Mouse (Mus musculus) stomach, postnatal 0 days (tissue): ENCODE results near the gene Cdc42ep2.

Experiments
- CTCF ChIP-seq: IDR thresholded peaks from 2 replicates; pipeline ENCODE4 v1.5.1; 2016; ENCODE audit warnings: antibody characterized with exemption, low read depth, mild to moderate bottlenecking, moderate library complexity
- EP300 ChIP-seq: optimal IDR thresholded peaks from 2 replicates; pipeline ENCODE3; 2016; ENCODE audit warnings: antibody characterized with exemption

DNA sequence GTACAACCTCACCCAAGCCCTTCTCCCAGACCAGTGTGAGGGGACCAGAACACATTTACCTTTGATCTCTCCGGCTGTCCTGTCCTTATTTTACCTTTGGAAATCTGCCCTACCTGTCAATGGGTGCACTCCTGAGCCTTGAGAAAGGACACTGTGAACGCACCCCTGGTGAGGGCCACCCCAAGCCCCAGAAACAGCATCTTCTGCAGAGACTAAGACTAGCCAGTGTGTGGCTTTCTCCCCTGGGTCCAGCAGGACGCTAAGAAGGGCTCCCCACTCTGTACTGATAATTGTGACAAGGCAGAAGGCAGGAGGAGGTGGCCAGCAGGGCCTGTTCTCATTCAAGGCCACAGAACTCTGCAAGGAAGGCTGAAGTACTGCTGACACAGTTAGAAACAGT is 45.7 kb downstream of the Cdc42ep2 start:
- no peak for TF ChIP-seq CTCF
- TF ChIP-seq EP300, result no peak
